Mouse (Mus musculus): ENCODE measurements around the gene Csnk1g2.

- no peak for TF ChIP-seq CTCF (conservative IDR thresholded peaks at IDR 0.05; ENCODE audit: insufficient read depth, insufficient read length, low read depth, low read length)
- TF ChIP-seq POLR2A (IDR thresholded peaks at IDR 0.05; ENCODE audit: low read depth, low read length): no peak
Measured at GRCm38 (mm10) chr10:80655406-80656129, 32.9 kb downstream of the Csnk1g2 start.

Data from kidney, adult 2 months (tissue).